Mouse (Mus musculus): ENCODE results near the gene Gorasp1. TPM values are rescaled to one million over a fixed set of nuclear protein-coding genes. Genes with fewer than 3 reads are reported as not detected.

The Gorasp1 gene
- 10 to 100 TPM; 30.5 to 35.7 (median 34.1) TPM for total RNA-seq (2022)

DNA sequence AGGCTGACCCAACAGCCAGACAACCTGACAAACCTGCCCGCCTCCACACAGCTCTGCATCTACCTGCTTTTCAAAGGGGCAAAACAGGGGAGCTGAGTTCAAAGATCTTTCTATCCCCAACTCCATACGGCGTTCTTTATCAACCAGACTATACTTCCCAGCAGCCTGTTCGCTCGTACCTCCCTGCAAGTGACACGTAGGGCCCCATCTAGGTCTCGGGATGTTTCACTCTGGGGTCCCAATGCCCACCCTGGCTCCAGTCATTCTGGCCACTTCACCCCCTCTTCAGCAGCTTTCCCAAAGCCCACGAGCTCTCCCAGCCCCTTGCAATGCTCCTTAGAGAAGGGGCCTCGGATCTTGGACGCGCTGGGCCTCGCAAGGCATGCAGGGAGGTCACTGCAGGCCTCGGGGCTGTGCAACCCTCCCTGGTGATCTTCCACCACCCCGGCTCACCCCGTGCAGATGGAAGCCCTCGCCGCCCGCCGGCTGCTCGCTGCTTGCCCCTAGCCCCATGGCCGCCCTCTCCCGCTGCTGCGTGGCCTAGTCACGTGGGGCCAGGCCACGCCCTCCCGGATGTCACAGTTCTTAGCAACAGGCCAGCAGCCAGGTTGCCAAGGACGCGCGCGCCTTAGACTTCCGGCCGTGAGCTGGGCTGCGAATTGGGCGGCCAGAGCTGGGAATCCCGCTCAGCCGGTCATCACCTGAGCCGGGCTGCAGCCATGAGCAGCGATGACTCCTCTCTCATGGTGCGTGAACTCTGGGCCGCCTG is at the start of gene Gorasp1, which contains the start of gene Ttc21a:
Gene Gorasp1 (minus strand): TSS at position 561 of the 769 bp plus-strand sequence.
Gene Ttc21a (plus strand): TSS at position 602 of the 769 bp plus-strand sequence.
- peak; percentile 86 to 91 for DNase-seq (ENCODE audit: low spot score in 2 of 2)

DNA sequence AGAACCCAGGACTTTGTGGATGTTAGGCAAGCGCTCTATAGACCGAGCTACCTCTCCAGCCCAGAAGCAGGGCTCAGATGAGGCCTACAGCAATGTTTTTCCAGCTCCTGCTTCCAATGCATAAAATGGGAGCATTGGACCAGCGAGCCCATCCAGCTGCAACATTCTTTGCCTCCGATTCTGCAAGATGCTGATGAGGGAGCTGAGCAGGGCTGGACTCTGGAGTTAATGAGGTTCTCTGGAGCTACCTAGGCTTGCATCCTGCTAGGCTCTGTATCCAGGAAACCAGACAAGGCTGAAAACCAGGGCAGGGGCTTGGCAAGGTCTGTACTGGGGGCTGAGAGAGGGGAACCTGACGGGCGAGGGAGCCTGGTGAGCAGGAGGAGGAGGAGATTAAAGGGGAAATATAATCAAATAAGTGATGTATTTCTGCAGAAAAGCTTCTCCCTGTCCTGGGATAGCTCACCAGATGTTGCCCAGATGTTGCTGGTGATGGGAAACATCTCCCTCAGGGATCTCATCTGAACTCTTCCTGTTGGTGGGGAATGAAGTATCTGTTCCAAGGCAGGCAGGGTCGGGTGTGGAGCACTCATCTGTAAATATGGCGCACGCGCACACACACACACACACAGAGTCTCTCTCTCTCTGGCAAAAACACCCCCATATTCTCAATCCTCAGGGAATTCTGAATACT is 48.7 kb upstream of the Gorasp1 start:
- DNase-seq (ENCODE audit: low spot score in 2 of 2) = no peak

DNA sequence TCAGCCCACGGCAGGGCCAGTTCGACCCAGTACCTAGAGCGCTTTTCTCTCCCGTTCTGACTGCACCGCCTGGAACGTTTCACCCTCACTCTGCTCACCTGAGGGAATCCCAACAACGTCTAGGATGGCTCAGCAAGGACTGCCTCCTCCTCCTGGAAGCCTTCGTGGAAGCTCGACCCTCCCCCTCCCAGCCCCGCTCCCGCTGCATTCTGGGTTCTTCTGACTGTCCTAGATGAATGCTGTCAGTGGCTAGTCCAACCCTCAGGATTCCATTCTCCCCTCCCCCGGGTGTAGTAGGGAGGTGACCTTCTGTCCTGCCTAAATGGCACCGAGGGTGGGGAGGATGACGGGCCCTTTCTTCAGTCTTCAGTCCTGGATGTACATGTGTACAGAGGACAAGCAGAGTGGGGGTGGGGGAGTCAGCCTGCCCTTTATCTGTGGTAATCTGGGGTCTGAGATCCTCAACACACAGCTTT is 47.2 kb upstream of the Gorasp1 start, which contains the start of gene Csrnp1:
Gene Csrnp1 (minus strand): TSS at position 123 of the 476 bp plus-strand sequence.
- DNase-seq (ENCODE audit: low spot score in 2 of 2) = no peak

DNA sequence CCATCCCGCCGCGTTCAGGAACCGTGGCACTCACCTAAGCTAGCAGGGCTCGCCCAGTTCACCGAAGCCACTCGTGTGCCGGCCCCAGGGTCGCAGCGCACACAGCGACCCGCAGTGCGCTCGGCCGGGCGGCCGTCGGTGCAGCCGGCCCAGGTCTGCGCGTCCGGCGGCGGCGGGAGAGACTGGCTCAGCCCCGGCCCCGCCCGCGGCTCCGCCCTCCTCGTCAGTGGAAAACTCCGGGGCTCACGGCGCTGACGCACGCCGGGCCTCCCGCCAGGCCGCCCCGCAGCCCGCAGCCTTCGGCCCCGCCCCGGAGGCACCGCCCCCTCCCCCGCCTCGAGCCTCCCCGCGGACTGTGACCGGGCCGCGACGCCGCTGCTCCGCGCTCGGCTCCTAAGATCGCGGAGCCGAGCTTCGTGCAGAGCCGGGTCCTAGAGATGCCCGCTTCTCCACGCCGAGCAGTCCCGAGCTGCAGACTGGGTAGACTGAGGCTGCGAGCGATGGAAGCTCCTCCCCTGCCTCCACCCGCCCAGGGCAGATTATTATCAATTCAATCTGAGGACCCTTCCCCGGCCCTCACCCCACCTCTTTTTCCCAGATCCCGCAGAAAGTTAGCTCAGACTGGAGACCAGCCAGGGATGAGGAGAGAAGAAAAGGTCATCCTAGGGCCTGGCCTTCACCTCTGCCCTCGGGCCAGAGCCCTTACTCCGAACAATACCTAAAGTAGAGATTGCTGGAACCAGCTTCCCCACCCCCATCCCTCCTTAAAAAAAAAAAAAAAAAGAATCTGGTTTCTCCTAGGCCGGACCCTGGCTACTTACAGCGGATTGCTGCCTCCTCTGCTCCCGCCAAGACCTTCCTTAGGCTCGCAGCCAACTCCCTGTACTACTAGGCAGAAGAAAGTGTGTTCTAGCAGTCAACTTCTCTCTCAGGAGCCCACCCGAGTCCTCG is 46.5 kb upstream of the Gorasp1 start:
- peak; percentile 69 to 84 for DNase-seq (ENCODE audit: low spot score in 2 of 2)

DNA sequence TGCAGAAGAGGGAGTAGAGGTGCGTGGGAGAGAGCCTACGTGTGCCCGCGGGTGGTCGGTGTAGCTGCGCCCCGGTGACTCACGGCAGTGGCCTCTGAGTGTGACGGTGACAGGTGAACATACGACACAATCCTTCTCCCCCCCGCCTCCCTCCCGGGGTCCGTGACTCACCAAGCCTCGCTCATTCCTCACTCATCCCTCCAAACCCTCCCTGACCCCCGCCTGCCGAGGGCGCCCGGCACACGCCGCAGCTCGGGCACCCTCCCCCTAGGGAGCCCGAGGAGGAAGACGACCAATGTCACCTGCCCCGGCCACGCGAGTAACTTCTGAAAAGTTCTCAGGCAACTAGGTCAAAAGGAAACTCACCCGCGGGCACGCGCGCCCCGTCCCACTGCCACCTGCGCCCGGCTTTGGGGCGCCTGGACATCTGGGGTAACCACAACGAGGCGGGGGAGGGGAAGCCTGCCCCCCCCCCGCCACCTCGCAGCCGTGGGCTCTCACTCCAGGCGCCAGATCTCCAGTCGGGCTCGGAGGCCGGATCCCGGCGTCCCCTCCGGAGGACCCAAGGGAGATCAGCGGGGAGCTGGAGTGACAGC is 45.7 kb upstream of the Gorasp1 start:
- DNase-seq (ENCODE audit: low spot score in 2 of 2) = no peak

DNA sequence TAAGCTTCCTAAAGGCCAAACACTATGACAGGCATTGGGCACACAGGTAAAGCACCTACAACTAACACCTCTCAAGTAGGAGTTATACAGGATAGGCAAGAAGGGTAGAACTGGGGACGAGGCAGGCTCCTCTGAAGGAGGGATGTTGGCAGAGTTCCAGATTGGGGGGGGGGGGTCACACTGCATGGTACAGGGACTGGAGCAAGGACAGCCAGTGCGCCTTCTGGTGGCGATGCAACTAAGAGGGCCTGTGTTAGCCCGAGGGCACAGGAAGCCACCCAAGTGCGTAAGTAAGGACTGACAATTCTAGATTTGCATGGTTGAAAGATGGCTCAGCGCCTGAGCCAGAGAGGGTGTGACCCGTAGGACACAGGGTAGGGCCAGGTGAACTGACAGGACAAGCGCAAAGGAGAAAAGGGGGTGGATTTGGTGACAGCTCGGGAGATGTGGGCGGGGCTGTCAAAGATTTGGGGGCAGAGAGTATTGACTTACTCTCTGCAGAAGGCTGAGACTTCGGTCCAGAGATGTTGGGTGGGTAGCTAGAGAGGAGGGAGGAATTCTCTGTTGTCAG is 45.0 kb upstream of the Gorasp1 start:
- no peak for DNase-seq (ENCODE audit: low spot score in 2 of 2)

DNA sequence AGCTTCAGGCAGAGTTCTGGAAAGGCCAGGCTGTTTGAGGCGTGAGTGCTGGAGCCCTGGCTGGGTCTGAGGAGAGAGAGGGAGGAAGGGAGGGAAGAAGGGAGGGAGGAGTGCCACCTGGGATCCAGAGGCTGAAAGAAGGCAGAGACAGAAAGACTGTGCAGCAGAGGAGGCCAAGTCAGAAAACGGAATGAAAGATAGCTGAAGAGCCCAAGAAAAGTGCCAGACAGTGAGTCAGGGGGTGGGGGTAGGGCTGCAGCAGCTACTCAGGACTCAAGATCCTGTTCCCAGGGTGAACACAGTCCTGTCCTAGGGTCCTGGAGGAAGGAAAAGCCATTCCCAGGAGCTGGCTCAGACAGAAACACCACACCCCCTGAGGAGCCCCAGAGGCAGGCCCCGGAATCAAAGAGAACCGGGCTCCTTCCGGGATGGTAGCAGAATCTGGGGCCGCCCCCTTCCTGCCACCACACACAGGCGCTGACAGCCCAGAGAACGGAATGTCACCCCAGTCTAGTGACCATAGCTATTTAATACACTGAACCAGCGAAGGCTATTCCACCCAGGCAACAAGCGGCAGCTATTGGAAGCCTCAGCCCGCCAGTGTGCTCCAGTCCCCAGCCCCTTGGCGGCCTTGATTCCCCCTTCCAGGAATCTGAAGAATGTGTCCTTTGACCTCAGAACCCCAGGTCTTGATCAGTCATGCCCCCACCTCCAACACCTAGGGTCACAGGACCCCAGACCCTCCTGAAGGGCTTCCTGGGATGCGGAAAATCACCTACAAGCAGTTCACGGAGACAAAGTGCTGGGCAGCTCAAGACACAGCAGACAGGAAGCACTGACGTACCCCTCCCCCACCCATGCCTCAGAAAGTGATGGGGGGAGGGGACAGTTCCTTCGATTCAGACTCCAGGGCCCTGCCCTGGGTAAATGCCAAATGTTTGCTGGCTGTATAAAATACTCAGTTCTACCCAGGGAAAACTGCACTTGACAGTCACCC is 44.1 kb upstream of the Gorasp1 start:
- DNase-seq (ENCODE audit: low spot score in 2 of 2) = no peak

DNA sequence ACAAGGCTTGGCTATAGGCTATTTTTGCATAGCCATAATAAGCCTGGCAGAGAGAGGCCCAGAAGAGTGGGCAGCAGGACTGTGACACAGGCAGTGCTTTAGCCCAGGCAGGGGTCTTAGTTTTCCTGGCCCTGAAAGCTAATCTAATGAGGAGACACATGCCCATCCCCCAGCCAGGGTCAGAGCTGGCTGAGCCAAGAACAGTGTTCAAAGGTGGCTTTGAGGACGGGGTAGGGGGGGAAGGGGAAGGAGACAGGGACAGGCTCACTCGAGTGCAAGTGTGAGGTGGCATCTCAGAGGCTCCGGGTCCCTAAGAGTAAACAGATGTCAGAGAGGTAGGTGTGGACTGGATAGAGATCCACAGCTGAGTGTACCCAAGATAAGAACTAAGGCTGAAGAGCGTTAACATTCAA is 43.4 kb upstream of the Gorasp1 start:
- no peak for DNase-seq (ENCODE audit: low spot score in 2 of 2)

DNA sequence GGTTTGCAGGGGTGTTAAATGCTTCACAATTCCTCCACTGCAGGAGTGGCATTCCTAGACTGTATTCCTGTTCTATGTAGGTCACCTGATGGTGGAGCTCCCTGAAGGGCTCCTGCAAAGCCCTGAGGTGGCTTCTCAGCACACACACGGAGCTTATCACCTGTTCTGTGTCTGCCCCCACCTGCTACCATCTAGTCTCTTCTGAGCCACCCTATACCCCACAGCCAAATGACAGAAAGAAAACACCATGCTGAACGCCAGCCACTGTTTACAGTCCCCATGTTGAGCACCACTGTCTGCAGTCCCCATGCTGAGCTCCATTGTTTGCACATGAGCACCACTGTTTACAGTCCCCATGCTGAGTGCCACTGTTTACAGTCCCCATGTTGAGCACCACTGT is 42.4 kb upstream of the Gorasp1 start:
- no peak for DNase-seq (ENCODE audit: low spot score in 2 of 2)

DNA sequence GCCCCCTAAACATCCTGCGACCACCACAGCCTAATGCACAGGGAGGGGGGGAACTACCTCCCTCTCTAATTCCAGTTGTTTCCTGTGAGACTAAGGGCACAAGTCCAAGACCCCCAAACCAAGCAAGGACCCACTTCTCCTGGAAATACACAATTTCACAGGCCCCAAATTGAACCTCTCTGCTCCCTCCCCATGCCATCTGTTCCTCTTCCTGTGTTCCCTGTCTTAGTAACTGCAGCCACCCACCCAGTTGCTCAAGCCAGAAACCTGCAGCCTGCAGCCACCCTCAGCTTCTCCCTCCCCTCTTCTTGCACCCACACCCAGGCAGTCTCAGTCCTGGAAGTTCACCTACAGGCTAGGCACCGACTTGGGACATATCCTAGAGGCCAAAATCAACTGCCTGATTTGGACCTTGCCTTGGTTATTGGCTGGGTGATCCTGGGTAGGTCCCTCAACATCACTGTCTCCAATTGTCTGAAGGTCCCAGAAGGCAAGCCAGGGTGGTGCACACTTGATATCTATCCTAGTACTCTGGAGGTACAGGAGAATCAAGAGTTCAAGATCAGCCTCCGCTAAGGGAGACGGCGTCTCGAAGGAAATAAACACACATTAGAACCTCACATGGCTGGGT is 41.6 kb upstream of the Gorasp1 start:
- peak; percentile 62 to 73 for DNase-seq (ENCODE audit: low spot score in 2 of 2)

DNA sequence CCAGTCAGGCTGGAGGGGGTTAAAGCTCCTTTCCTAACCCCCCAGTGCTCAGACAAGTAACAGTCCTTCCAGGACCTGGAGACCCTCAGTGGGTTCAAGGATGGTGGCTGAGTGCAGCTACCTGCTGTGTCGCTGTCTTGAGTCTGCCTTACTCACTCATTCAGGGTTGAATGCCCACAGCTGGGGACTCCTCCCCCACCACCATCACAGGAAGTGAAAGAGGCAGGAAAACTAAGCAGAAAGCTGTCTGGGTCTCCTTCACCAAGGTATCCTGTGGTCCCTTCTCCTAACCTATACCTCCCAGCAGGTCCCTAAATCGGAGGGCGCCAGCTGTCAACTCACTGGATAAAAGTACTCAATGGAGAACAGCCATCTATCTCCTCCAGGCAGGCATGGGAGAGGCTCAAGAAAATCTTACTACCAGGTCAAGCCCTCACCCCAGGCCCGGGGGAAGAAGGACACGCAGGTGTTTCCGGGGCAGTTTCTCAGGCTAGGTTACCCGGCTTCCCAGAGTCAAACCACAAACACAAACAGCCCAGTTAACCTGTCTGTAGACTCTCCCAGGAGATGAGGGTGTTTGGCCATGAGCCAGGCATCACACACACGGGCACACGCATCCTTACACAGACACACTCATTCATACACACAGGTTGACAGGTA is 40.9 kb upstream of the Gorasp1 start:
- no peak for DNase-seq (ENCODE audit: low spot score in 2 of 2)

DNA sequence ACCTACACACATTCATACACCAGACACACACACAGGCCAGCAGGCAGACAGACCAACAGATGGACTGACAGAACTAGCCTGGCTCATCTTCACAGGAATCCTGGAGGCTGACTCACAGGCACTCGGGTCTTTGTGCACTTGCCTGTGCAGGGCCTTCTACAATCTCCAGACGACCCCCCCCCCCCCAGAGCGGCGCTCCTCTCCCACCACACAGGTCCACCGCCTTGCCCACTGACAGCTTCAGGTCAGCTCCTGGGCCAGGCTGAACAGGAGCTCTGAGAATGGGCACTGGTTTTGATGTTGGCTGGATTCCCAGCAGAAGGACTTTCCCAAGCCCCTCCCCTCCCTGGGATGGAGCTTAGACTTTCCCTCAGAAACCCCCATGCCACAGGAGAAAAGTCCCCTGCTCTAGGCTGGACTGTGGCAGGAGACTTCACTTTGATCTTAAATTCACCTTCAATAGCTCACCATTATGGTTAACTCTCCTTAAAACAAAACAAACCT is 40.2 kb upstream of the Gorasp1 start:
- peak in 1 of 2 experiments; percentile 63 for DNase-seq (ENCODE audit: low spot score in 2 of 2)

DNA sequence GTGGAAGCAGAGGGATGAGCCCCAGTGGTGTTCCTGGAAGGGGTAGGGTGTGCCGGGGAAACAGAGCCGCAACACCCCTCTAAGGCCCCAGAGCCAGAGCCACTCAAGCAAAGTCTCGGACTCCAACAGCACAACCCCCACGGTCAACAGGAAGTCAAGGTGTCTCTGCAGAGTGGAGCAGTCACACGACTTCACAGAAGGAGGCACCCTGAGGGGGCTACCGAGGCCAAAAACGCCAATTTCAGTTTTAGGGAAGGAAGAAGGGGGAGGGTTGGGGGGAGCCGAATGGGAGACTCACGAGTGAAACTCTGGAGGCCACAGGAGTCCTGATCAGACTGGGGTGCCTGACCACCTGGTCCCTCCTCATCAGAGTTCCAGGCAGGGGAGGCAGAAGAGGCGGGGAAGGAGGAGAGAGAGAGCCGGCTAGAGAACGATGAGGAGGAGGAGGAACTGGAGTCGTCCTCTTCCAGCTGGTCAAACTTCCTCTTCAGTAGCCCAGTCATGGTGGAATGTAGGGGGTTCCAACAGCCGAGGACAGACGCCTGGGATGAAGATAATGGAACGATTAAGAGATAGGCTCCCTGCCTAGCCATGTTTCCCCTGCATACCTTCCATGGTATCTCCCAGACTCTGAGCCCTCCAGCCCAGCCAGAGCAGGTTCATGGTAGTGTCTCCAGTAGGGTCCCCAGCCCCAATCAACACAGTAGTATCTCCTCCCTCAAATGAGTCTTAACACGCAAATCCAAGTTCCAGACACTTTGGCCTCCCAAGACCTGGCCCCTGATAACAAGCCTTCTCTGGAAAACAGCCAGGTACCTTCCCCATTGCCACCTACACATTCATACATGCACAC is 39.6 kb upstream of the Gorasp1 start:
- DNase-seq (ENCODE audit: low spot score in 2 of 2) = no peak

DNA sequence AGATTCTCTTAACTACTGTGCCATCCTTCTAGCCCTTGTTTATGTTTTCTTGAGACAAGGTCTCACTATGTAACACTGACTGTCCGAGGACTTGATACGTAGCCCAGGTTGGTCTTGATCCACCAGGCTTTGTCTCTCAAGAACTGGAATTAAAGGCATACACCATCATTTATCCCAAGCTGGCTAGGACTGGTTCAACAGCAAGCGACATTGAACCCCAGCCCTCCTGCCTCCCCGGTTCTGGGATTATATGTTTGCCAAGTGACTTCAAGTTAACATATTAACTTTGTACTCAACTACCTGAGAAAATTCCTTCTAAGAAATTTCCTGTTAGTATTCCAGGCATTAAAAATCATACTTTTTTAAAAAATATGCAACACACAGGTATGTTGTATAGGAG is 37.9 kb upstream of the Gorasp1 start:
- DNase-seq (ENCODE audit: low spot score in 2 of 2) = no peak

DNA sequence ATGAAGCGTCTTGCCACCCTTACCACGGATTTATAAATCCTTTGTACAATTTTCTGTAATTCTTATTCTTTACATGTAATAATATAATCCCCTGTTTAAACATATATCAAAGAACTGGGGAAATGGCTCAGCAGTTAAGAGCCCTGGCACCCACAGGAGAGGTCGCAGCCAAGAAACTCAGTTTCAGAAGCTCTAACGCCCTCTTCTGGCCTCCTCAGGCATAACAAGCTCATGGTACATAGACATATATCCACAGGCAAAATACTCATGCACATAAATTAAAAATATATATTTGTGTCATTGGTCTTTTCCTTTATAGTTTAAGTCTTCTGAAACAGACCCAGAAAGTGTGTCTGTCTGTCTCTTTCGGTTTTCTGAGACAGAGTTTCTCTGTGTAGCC is 37.2 kb upstream of the Gorasp1 start:
- no peak for DNase-seq (ENCODE audit: low spot score in 2 of 2)

DNA sequence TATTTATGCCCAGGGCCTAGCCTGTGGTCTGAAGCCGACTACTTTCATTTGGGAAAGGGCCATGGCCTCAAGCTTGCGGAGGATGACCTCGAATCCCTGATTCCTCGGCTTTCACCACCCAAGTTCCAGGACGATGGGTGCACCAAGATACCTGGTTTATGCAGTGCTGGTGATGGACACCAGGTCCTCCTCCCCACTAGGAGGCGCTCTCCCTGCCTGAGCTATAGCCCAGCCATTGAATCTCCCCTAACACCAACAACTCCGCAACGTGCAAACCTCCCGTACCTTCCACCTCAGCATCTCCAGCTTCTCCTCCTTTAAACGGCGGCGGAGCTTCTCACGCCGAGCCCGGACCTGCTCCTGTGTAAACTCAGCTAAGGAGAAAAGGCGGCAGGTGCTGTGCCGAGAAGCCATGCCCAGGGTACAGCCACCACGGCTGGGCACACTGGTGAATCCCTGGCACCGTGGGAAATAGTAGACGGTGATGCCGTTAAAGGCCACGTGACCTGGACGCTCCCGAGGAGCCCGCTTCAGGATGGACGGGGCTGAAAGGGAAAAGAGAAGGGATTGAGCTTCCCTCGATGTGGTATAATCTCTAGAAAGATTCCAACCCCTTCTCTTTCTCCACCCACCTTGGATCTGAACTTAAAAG is 36.6 kb upstream of the Gorasp1 start:
- DNase-seq (ENCODE audit: low spot score in 2 of 2) = no peak

DNA sequence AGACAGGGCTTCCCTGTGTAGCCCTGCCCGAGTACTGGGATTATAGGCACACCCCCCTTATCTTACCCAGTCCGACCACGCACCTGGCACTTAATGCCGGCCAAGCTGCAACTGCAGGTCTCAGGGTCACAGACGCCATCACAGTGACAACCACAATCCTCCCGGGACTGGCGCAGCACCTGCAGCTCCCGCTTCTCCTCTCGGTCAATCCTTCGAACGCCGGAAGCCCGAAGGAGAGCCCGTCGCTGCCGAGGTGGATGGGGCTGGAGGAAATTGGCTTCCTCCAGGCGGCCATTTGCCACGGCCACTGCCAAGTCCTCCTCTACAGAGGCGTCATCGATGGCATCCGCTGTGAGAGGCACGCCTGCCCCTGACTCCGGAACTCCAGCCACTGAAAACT is 35.9 kb upstream of the Gorasp1 start:
- DNase-seq (ENCODE audit: low spot score in 2 of 2) = no peak
